9 mouse cellular contexts compared by ENCODE assay signal in genomic region chr8:34447880-34448830, GRCm38 (mm10).
DNase-seq lines count a peak whose midpoint lies in the region; ATAC-seq lines count a peak whose summit lies in the region.
"Had no signal": no experiment of that assay in that cellular context is flagged by ENCODE, and none has a peak within 500 bp of the region (broad histone marks: within the 10 kb centered on the region; RNA-seq: fewer than 3 reads in every experiment).

No protein-coding gene starts in this region.

- DNase-seq in forebrain, embryonic 14.5 days (ENCODE audit: low spot score): peak; percentile 14
- no peak for DNase-seq in lung, adult 18-20 months
- DNase-seq in left cerebral cortex, postnatal 10 days (ENCODE audit: extremely low spot score in 1 of 2, low spot score in 2 of 2): no peak
- no peak for DNase-seq in cerebellum, postnatal 4 days (ENCODE audit: low spot score in 2 of 2)

- no peaks in the 10 kb centered on the region for H3K9me3 ChIP-seq in forebrain, embryonic 14.5 days (replicated peaks; ENCODE audit: control insufficient read depth, low read length)
- H3K9me3 ChIP-seq in forebrain, embryonic 12.5 days: 0 out of 2 replicates have a peak, but pooled peaks cover 3% of the 10 kb centered on the region
- H3K9me3 ChIP-seq in lung, embryonic 16.5 days (ENCODE audit: control insufficient read depth, low read length): no peaks in the 10 kb centered on the region
- no peaks in the 10 kb centered on the region for H3K9me3 ChIP-seq in heart, embryonic 11.5 days (replicated peaks; ENCODE audit: control insufficient read depth, low read length)
- H3K9me3 ChIP-seq in neural tube, embryonic 15.5 days (replicated peaks): no peaks in the 10 kb centered on the region

- no peak overlapping the region for H3K4me2 ChIP-seq in forebrain, embryonic 14.5 days (ENCODE audit: low read length)
- no peak overlapping the region for H3K4me2 ChIP-seq in forebrain, embryonic 12.5 days
- H3K4me2 ChIP-seq in lung, embryonic 16.5 days (ENCODE audit: low read depth, low read length): peak overlapping the region; percentile 42
- H3K4me2 ChIP-seq in heart, embryonic 11.5 days: peak overlapping the region; percentile 52
- H3K4me2 ChIP-seq in neural tube, embryonic 15.5 days: peak overlapping the region; percentile 11; the same call in 1 of the 2 replicates

- ATAC-seq in forebrain, embryonic 14.5 days: no peak; the same call in 1 of the 2 replicates
- no peak for ATAC-seq in forebrain, embryonic 12.5 days (ENCODE audit: low FRiP score)
- ATAC-seq in lung, embryonic 16.5 days (ENCODE audit: low read depth): peak; percentile 84
- peak; percentile 74; the same call in 1 of the 2 replicates for ATAC-seq in heart, embryonic 11.5 days (replicated peaks; ENCODE audit: insufficient number of reproducible peaks, low FRiP score, low TSS enrichment)
- no peak for ATAC-seq in neural tube, embryonic 15.5 days (ENCODE audit: low FRiP score)

- H3K27ac ChIP-seq in forebrain, embryonic 14.5 days (ENCODE audit: low read depth, low read length): no peak overlapping the region
- H3K27ac ChIP-seq in forebrain, embryonic 12.5 days: no peak overlapping the region
- H3K27ac ChIP-seq in lung, embryonic 16.5 days (ENCODE audit: low read length): 0 out of 2 replicates have a peak overlapping the region, but pooled peaks have one; percentile 19
- peak overlapping the region; percentile 88 for H3K27ac ChIP-seq in heart, embryonic 11.5 days (ENCODE audit: low read depth, low read length)
- no peak overlapping the region for H3K27ac ChIP-seq in neural tube, embryonic 15.5 days (replicated peaks)
- H3K27ac ChIP-seq: layer of hippocampus, adult 2 months had no signal

- 55% methylated on average over 18 of the region's 18 CpGs for WGBS in forebrain, embryonic 14.5 days
- WGBS in forebrain, embryonic 12.5 days: 62% methylated on average over 18 of the region's 18 CpGs
- WGBS in lung, embryonic 16.5 days: 23% methylated on average over 18 of the region's 18 CpGs
- 15% methylated on average over 18 of the region's 18 CpGs for WGBS in heart, embryonic 11.5 days (ENCODE audit: insufficient replicate concordance)
- 52% methylated on average over 18 of the region's 18 CpGs for WGBS in neural tube, embryonic 15.5 days

- intact Hi-C loops in left cerebral cortex, postnatal 10 days (cut with DNase I): no loop called here

- H3K36me3 ChIP-seq in forebrain, embryonic 14.5 days (ENCODE audit: control insufficient read depth, insufficient read depth, low read length): no peaks in the 10 kb centered on the region
- no peaks in the 10 kb centered on the region for H3K36me3 ChIP-seq in forebrain, embryonic 12.5 days (replicated peaks)
- no peaks in the 10 kb centered on the region for H3K36me3 ChIP-seq in lung, embryonic 16.5 days (ENCODE audit: control insufficient read depth, insufficient read depth, low read length)
- no peaks in the 10 kb centered on the region for H3K36me3 ChIP-seq in heart, embryonic 11.5 days (ENCODE audit: control insufficient read depth, insufficient read depth, low read length)
- no peaks in the 10 kb centered on the region for H3K36me3 ChIP-seq in neural tube, embryonic 15.5 days

- no peaks in the 10 kb centered on the region for H3K27me3 ChIP-seq in forebrain, embryonic 14.5 days (replicated peaks; ENCODE audit: control insufficient read depth, insufficient read depth, low read length)
- H3K27me3 ChIP-seq in forebrain, embryonic 12.5 days: no peaks in the 10 kb centered on the region
- no peaks in the 10 kb centered on the region for H3K27me3 ChIP-seq in lung, embryonic 16.5 days (ENCODE audit: control insufficient read depth, insufficient read depth, low read depth, low read length)
- H3K27me3 ChIP-seq in heart, embryonic 11.5 days (ENCODE audit: control insufficient read depth, insufficient read depth, low read length): no peaks in the 10 kb centered on the region
- H3K27me3 ChIP-seq in neural tube, embryonic 15.5 days (replicated peaks): no peaks in the 10 kb centered on the region

- H3K4me1 ChIP-seq in forebrain, embryonic 14.5 days (ENCODE audit: control insufficient read depth, insufficient read depth, low read length): peaks cover 2% of the 10 kb centered on the region; the same call in 1 of the 2 replicates
- H3K4me1 ChIP-seq in forebrain, embryonic 12.5 days: peaks cover 19% of the 10 kb centered on the region
- peaks cover 11% of the 10 kb centered on the region for H3K4me1 ChIP-seq in lung, embryonic 16.5 days (replicated peaks; ENCODE audit: control insufficient read depth, insufficient read depth, low read length)
- H3K4me1 ChIP-seq in heart, embryonic 11.5 days (ENCODE audit: control insufficient read depth, insufficient read depth, low read length): peaks cover 18% of the 10 kb centered on the region
- peaks cover 16% of the 10 kb centered on the region for H3K4me1 ChIP-seq in neural tube, embryonic 15.5 days

- no peak overlapping the region for H3K9ac ChIP-seq in forebrain, embryonic 14.5 days (ENCODE audit: low read length)
- H3K9ac ChIP-seq in forebrain, embryonic 12.5 days: no peak overlapping the region
- H3K9ac ChIP-seq in lung, embryonic 16.5 days (ENCODE audit: low read length): 0 out of 2 replicates have a peak overlapping the region, but pooled peaks have one; percentile 14
- peak overlapping the region; percentile 35 for H3K9ac ChIP-seq in heart, embryonic 11.5 days (ENCODE audit: low read depth, low read length)
- no peak overlapping the region for H3K9ac ChIP-seq in neural tube, embryonic 15.5 days (replicated peaks)

- H3K4me3 ChIP-seq in forebrain, embryonic 14.5 days (ENCODE audit: low read depth, low read length): no peak overlapping the region
- no peak overlapping the region for H3K4me3 ChIP-seq in forebrain, embryonic 12.5 days (replicated peaks)
- H3K4me3 ChIP-seq in lung, embryonic 16.5 days (ENCODE audit: low read length): peak overlapping the region; percentile 8; the same call in 1 of the 2 replicates
- H3K4me3 ChIP-seq in heart, embryonic 11.5 days (ENCODE audit: low read depth, low read length): 0 out of 2 replicates have a peak overlapping the region, but pooled peaks have one; percentile 20
- H3K4me3 ChIP-seq in neural tube, embryonic 15.5 days (replicated peaks): no peak overlapping the region
- H3K4me3 ChIP-seq: layer of hippocampus, adult 2 months had no signal

Comparison
In these comparisons a context has a peak if more than half of its experiments do, and no peak if none do; other contexts are left out.
1. ATAC-seq: peak in lung, embryonic 16.5 days (single experiment) and heart, embryonic 11.5 days (single experiment); none in forebrain, embryonic 14.5 days (single experiment), forebrain, embryonic 12.5 days (single experiment) and neural tube, embryonic 15.5 days (single experiment).
2. H3K27ac ChIP-seq: peak in lung, embryonic 16.5 days (single experiment) and heart, embryonic 11.5 days (single experiment); none in forebrain, embryonic 14.5 days (single experiment), forebrain, embryonic 12.5 days (single experiment) and neural tube, embryonic 15.5 days (single experiment).
3. H3K4me2 ChIP-seq: peak in lung, embryonic 16.5 days (single experiment), heart, embryonic 11.5 days (single experiment) and neural tube, embryonic 15.5 days (single experiment); none in forebrain, embryonic 14.5 days (single experiment) and forebrain, embryonic 12.5 days (single experiment).
4. H3K4me3 ChIP-seq: peak in lung, embryonic 16.5 days (single experiment) and heart, embryonic 11.5 days (single experiment); none in forebrain, embryonic 14.5 days (single experiment), forebrain, embryonic 12.5 days (single experiment) and neural tube, embryonic 15.5 days (single experiment).
5. H3K9ac ChIP-seq: peak in lung, embryonic 16.5 days (single experiment) and heart, embryonic 11.5 days (single experiment); none in forebrain, embryonic 14.5 days (single experiment), forebrain, embryonic 12.5 days (single experiment) and neural tube, embryonic 15.5 days (single experiment).